Mouse (Mus musculus) testis, adult 2 months (tissue): ENCODE data around the gene Rpl10a. TPM values are rescaled to one million over a fixed set of nuclear protein-coding genes. Genes with fewer than 3 reads are reported as not detected.

Source experiments
- H3K27ac ChIP-seq: fragments of 200-500 bp; 2 replicates; pipeline ENCODE4 v1.5.1; 2012; ENCODE audit warnings: low read depth, low read length; ENCODE audit not compliant: control insufficient read depth, insufficient read depth
- H3K27me3 ChIP-seq: fragments of 200-500 bp; 2 replicates; pipeline ENCODE4 v1.6.1; 2012; ENCODE audit warnings: mild to moderate bottlenecking, low read length, moderate library complexity; ENCODE audit not compliant: control insufficient read depth, insufficient read depth
- H3K36me3 ChIP-seq: fragments of 200-500 bp; 2 replicates; pipeline ENCODE4 v1.6.1; 2012; ENCODE audit warnings: mild to moderate bottlenecking, low read length; ENCODE audit not compliant: control insufficient read depth, insufficient read depth
- H3K4me1 ChIP-seq: fragments of 200-500 bp; 2 replicates; pipeline ENCODE4 v1.6.1; 2012; ENCODE audit warnings: low read length; ENCODE audit not compliant: control insufficient read depth, insufficient read depth
- H3K4me3 ChIP-seq: fragments of 200-500 bp; 2 replicates; pipeline ENCODE4 v1.5.1; 2012; ENCODE audit warnings: low read depth, mild to moderate bottlenecking, low read length, moderate library complexity, mixed read lengths; ENCODE audit not compliant: control insufficient read depth
- CTCF ChIP-seq: fragments of 200-500 bp; IDR thresholded peaks from 2 replicates; pipeline ENCODE4 v1.5.1; 2012; ENCODE audit warnings: low read depth, mild to moderate bottlenecking, inconsistent platforms, low read length, moderate library complexity; ENCODE audit not compliant: control insufficient read depth, insufficient read depth, insufficient replicate concordance
- POLR2A ChIP-seq: fragments of 200-500 bp; IDR thresholded peaks from 2 replicates; pipeline ENCODE4 v1.6.1; 2012; ENCODE audit warnings: low read depth, mild to moderate bottlenecking, inconsistent platforms, low read length, moderate library complexity; ENCODE audit not compliant: control insufficient read depth
- polyA plus RNA-seq: library from polyadenylated mRNA; depleted of rRNA; stranded (reverse); fragments of >200 nt; gene quantifications from 2 replicates; pipeline ENCODE4 v1.2.3, GENCODE M21; 2012

Gene Rpl10a
- polyA plus RNA-seq, 1 experiment = 444 TPM

GRCm38 (mm10) chr17:28361921-28362652, 33.8 kb downstream of the Rpl10a start:
- no peaks in the 10 kb centered on the region for H3K36me3 ChIP-seq
- TF ChIP-seq CTCF (no peak), POLR2A (no peak)
- H3K4me1 ChIP-seq = peaks cover 16% of the 10 kb centered on the region
- no peak overlapping the region for H3K4me3 ChIP-seq
- H3K27me3 ChIP-seq = peaks cover 6% of the 10 kb centered on the region
- no peak overlapping the region for H3K27ac ChIP-seq

GRCm38 (mm10) chr17:28362653-28363292, 34.5 kb downstream of the Rpl10a start:
- peaks cover 6% of the 10 kb centered on the region for H3K27me3 ChIP-seq
- no peak overlapping the region for H3K27ac ChIP-seq
- TF ChIP-seq CTCF (no peak), POLR2A (no peak)
- H3K4me3 ChIP-seq = no peak overlapping the region; the same call in 1 of the 2 replicates
- peaks cover 16% of the 10 kb centered on the region for H3K4me1 ChIP-seq
- H3K36me3 ChIP-seq = no peaks in the 10 kb centered on the region

GRCm38 (mm10) chr17:28363507-28363906, 35.2 kb downstream of the Rpl10a start:
- H3K4me1 ChIP-seq = peaks cover 18% of the 10 kb centered on the region
- no peak overlapping the region for H3K27ac ChIP-seq
- peaks cover 6% of the 10 kb centered on the region for H3K27me3 ChIP-seq
- H3K4me3 ChIP-seq = no peak overlapping the region
- no peak for TF ChIP-seq POLR2A
- no peak for TF ChIP-seq CTCF
- no peaks in the 10 kb centered on the region for H3K36me3 ChIP-seq

GRCm38 (mm10) chr17:28365122-28365521, 36.9 kb downstream of the Rpl10a start, which contains the start of gene Tulp1:
Gene Tulp1, minus strand, starts transcription at chr17:28365222.
- H3K4me3 ChIP-seq = no peak within 1 kb of the TSS
- no peak within 1 kb of the TSS for H3K27ac ChIP-seq
- TF ChIP-seq CTCF = no peak
- no peak for TF ChIP-seq POLR2A
- no peaks in the 10 kb centered on the region for H3K36me3 ChIP-seq
- peaks cover 6% of the 10 kb centered on the region for H3K27me3 ChIP-seq
- peaks cover 16% of the 10 kb centered on the region for H3K4me1 ChIP-seq

GRCm38 (mm10) chr17:28368449-28368848, 40.2 kb downstream of the Rpl10a start:
- TF ChIP-seq POLR2A (no peak), CTCF (peak; percentile 93)
- no peak overlapping the region; the same call in 1 of the 2 replicates for H3K4me3 ChIP-seq
- peaks cover 12% of the 10 kb centered on the region for H3K4me1 ChIP-seq
- H3K27me3 ChIP-seq = peaks cover 3% of the 10 kb centered on the region
- no peak overlapping the region for H3K27ac ChIP-seq
- no peaks in the 10 kb centered on the region for H3K36me3 ChIP-seq

- no peak for TF ChIP-seq CTCF
- TF ChIP-seq POLR2A = no peak
- peaks cover 10% of the 10 kb centered on the region for H3K4me1 ChIP-seq
- H3K27me3 ChIP-seq = peaks cover 1% of the 10 kb centered on the region
- H3K4me3 ChIP-seq = no peak overlapping the region
- no peak overlapping the region for H3K27ac ChIP-seq
- no peaks in the 10 kb centered on the region for H3K36me3 ChIP-seq
Observed at GRCm38 (mm10) chr17:28369056-28369455, 40.8 kb downstream of the Rpl10a start.

- H3K4me1 ChIP-seq = peaks cover 16% of the 10 kb centered on the region
- no peaks in the 10 kb centered on the region for H3K27me3 ChIP-seq
- TF ChIP-seq CTCF = no peak
- TF ChIP-seq POLR2A = no peak
- H3K4me3 ChIP-seq = no peak overlapping the region
- no peak overlapping the region for H3K27ac ChIP-seq
- no peaks in the 10 kb centered on the region for H3K36me3 ChIP-seq
Observed at GRCm38 (mm10) chr17:28371286-28371685, 43.0 kb downstream of the Rpl10a start.

GRCm38 (mm10) chr17:28371941-28372340, 43.7 kb downstream of the Rpl10a start:
- H3K4me3 ChIP-seq = no peak overlapping the region
- no peaks in the 10 kb centered on the region for H3K27me3 ChIP-seq
- no peaks in the 10 kb centered on the region for H3K36me3 ChIP-seq
- no peak overlapping the region for H3K27ac ChIP-seq
- no peak for TF ChIP-seq CTCF
- no peak for TF ChIP-seq POLR2A
- H3K4me1 ChIP-seq = peaks cover 16% of the 10 kb centered on the region
